8 mouse cellular contexts compared by ENCODE assay signal in the genomic region with DNA sequence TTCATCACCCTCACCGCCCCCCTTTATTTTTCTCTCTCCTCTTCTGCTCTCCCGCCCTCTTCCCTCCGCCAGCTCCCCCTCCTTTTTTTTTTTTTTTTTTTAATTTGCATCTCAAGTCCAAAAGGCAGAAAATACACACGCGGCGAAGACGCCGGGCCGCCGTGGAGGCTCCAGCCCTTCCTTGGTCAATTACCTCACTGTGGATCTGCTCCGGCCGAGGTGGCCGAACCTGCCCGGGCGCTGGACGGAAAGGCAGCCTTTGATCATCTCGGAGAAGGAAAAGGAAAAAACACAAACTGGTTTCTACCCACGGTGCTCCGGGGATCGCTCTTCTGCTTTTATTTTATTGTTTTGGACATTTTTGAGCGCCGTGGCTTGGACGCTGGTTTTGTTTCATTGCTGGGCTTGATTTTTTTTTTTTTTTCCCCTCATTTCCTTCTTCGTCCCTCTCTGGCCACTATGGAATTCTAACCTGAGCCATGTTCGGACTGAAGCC.
DNase-seq lines count a peak whose midpoint lies in the region; ATAC-seq and TF ChIP-seq lines count a peak whose summit lies in the region.

No protein-coding gene starts in this region.

- peak overlapping the region; percentile 88 for H3K9ac ChIP-seq in heart, adult 2 months (ENCODE audit: low read depth, low read length)
- H3K9ac ChIP-seq in ES-E14 (ENCODE audit: insufficient read depth, low read depth, low read length, poor library complexity, severe bottlenecking) = peak overlapping the region; percentile 80
- peak overlapping the region; percentile 80 for H3K9ac ChIP-seq in kidney, embryonic 16.5 days (replicated peaks; ENCODE audit: low read length)
- peak overlapping the region; percentile 98 for H3K9ac ChIP-seq in midbrain, embryonic 11.5 days (ENCODE audit: low read length)

- in situ Hi-C loops in ES-E14 (cut with MboI; ENCODE audit: low sequenced_read_pairs in 2 of 2, unreplicated experiment in 2 of 2) = no loop called here

- TF ChIP-seq POLR2A in heart, adult 2 months (IDR thresholded peaks at IDR 0.05; ENCODE audit: insufficient read depth, low read depth, low read length) = no peak
- no peak for TF ChIP-seq POLR2A in embryonic fibroblast, embryonic 13.5 days (IDR thresholded peaks at IDR 0.05; ENCODE audit: low read depth, low read length)

- no peaks in the 10 kb centered on the region for H3K36me3 ChIP-seq in heart, adult 2 months (ENCODE audit: control insufficient read depth, insufficient read depth, low read length)
- no peaks in the 10 kb centered on the region for H3K36me3 ChIP-seq in ES-E14 (ENCODE audit: control insufficient read depth, insufficient read depth, low read length, poor library complexity, severe bottlenecking)
- no peaks in the 10 kb centered on the region for H3K36me3 ChIP-seq in kidney, embryonic 16.5 days (ENCODE audit: insufficient read depth, low read length)
- no peaks in the 10 kb centered on the region for H3K36me3 ChIP-seq in midbrain, embryonic 11.5 days (ENCODE audit: control insufficient read depth, insufficient read depth, low read length)

- peak overlapping the region; percentile 70 for H3K4me3 ChIP-seq in heart, adult 2 months
- H3K4me3 ChIP-seq in ES-E14 (ENCODE audit: insufficient read depth in 1 of 2, low read depth in 1 of 2, low read length in 2 of 2, poor library complexity in 1 of 2, severe bottlenecking in 1 of 2) = peak overlapping the region; percentile 65 to 74
- peak overlapping the region; percentile 82 for H3K4me3 ChIP-seq in embryonic fibroblast, embryonic 13.5 days (ENCODE audit: insufficient read depth, low read length)
- peak overlapping the region; percentile 71 for H3K4me3 ChIP-seq in kidney, embryonic 16.5 days (ENCODE audit: low read length)
- H3K4me3 ChIP-seq in midbrain, embryonic 11.5 days (ENCODE audit: low read depth, low read length) = peak overlapping the region; percentile 85

- TF ChIP-seq CTCF in heart, adult 2 months (IDR thresholded peaks at IDR 0.05) = no peak
- no peak for TF ChIP-seq CTCF in embryonic fibroblast, embryonic 13.5 days (IDR thresholded peaks at IDR 0.05; ENCODE audit: borderline replicate concordance, insufficient read depth, low read length)

- peak; percentile 52 to 69 for DNase-seq in heart, adult 2 months
- no peak for DNase-seq in heart, adult 11 months
- no peak for DNase-seq in ES-E14 (ENCODE audit: low read depth, low spot score)
- no peak for DNase-seq in midbrain, embryonic 11.5 days (ENCODE audit: low spot score, missing footprints)
- DNase-seq in retina, embryonic 14.5 days (ENCODE audit: low spot score) = no peak

- intact Hi-C loops in heart, adult 2 months (cut with DNase I) = loop anchor here (1.0 to 5.0 kb wide), 4 partner anchors 14 to 301 kb away; no protein-coding TSS in a partner anchor

- H3K27ac ChIP-seq in heart, adult 2 months = peak overlapping the region; percentile 86
- H3K27ac ChIP-seq in ES-E14 (ENCODE audit: insufficient read depth, low read depth, low read length, poor library complexity, severe bottlenecking) = no peak overlapping the region; the same call in 1 of the 2 replicates
- H3K27ac ChIP-seq in embryonic fibroblast, embryonic 13.5 days (ENCODE audit: insufficient read depth, low read length) = peak overlapping the region; percentile 83
- peak overlapping the region; percentile 97 for H3K27ac ChIP-seq in kidney, embryonic 16.5 days (ENCODE audit: low read length)
- peak overlapping the region; percentile 100 for H3K27ac ChIP-seq in midbrain, embryonic 11.5 days (ENCODE audit: low read depth, low read length)

- WGBS in heart, adult 2 months = under 1% methylated on average over 24 of the region's 25 CpGs
- under 1% methylated on average over 25 of the region's 25 CpGs for WGBS in kidney, embryonic 16.5 days
- under 1% methylated on average over 25 of the region's 25 CpGs for WGBS in midbrain, embryonic 11.5 days

- ATAC-seq in kidney, embryonic 16.5 days (ENCODE audit: low FRiP score, low TSS enrichment) = no peak
- ATAC-seq in midbrain, embryonic 11.5 days (ENCODE audit: low FRiP score) = peak; percentile 4; the same call in 1 of the 2 replicates
- ATAC-seq in megakaryocyte progenitor cell, adult 5-6 weeks (replicated peaks; ENCODE audit: poor library complexity) = no peak

- H3K79me2 ChIP-seq in heart, adult 2 months (replicated peaks; ENCODE audit: control insufficient read depth, insufficient read depth, low read length) = 0 out of 2 replicates have a peak, but pooled peaks cover 1% of the 10 kb centered on the region

- H3K4me1 ChIP-seq in heart, adult 2 months (ENCODE audit: control insufficient read depth, insufficient read depth, low read length) = peaks cover 27% of the 10 kb centered on the region
- peaks cover 9 to 29% of the 10 kb centered on the region in 2 experiments; a peak in 3 of 4 replicates for H3K4me1 ChIP-seq in ES-E14 (ENCODE audit: control insufficient read depth in 2 of 2, insufficient read depth in 2 of 2, low read length in 2 of 2, poor library complexity in 1 of 2)
- H3K4me1 ChIP-seq in embryonic fibroblast, embryonic 13.5 days (ENCODE audit: control insufficient read depth, insufficient read depth, low read length) = peaks cover 10% of the 10 kb centered on the region; the same call in 1 of the 2 replicates
- peaks cover 76% of the 10 kb centered on the region for H3K4me1 ChIP-seq in kidney, embryonic 16.5 days (ENCODE audit: insufficient read depth, low read length)
- H3K4me1 ChIP-seq in midbrain, embryonic 11.5 days (ENCODE audit: control insufficient read depth, insufficient read depth, low read length) = peaks cover 71% of the 10 kb centered on the region

- no peaks in the 10 kb centered on the region for H3K9me3 ChIP-seq in ES-E14 (ENCODE audit: control insufficient read depth, insufficient read depth, low read depth, low read length)
- H3K9me3 ChIP-seq in kidney, embryonic 16.5 days (ENCODE audit: low read length) = no peaks in the 10 kb centered on the region
- no peaks in the 10 kb centered on the region for H3K9me3 ChIP-seq in midbrain, embryonic 11.5 days (ENCODE audit: control insufficient read depth, low read length)

- H3K27me3 ChIP-seq in heart, adult 2 months (ENCODE audit: control insufficient read depth, insufficient read depth, low read length) = no peaks in the 10 kb centered on the region
- H3K27me3 ChIP-seq in kidney, embryonic 16.5 days (ENCODE audit: insufficient read depth, low read length) = no peaks in the 10 kb centered on the region
- H3K27me3 ChIP-seq in midbrain, embryonic 11.5 days (ENCODE audit: control insufficient read depth, insufficient read depth, low read length) = peaks cover 26% of the 10 kb centered on the region

- H3K4me2 ChIP-seq in kidney, embryonic 16.5 days (replicated peaks; ENCODE audit: low read depth, low read length) = peak overlapping the region; percentile 94
- H3K4me2 ChIP-seq in midbrain, embryonic 11.5 days = peak overlapping the region; percentile 96

- TF ChIP-seq EP300 in heart, adult 2 months (IDR thresholded peaks at IDR 0.05; ENCODE audit: insufficient read depth, low read depth, low read length) = no peak

TF ChIP-seq in ES-E14, 5 proteins besides CTCF, POLR2A, EP300 and RAD21:
- TF ChIP-seq MAFK (IDR thresholded peaks at IDR 0.05; ENCODE audit: insufficient read depth, low read depth, low read length) (no peak), HCFC1 (IDR thresholded peaks at IDR 0.05; ENCODE audit: borderline replicate concordance, insufficient read depth, low read length) (no peak), ZNF384 (IDR thresholded peaks at IDR 0.05; ENCODE audit: low read depth, low read length) (peak; percentile 86)

Comparison
In these comparisons a context has a peak if more than half of its experiments do, and no peak if none do; other contexts are left out.
1. DNase-seq: peak in heart, adult 2 months (2 of 2); none in heart, adult 11 months (single experiment), ES-E14 (single experiment), midbrain, embryonic 11.5 days (single experiment) and retina, embryonic 14.5 days (single experiment).
2. Peak in every context shown above with its lines, with median percentiles within 50 percentile points of each other: H3K4me3 ChIP-seq and H3K9ac ChIP-seq.